Mouse (Mus musculus): ENCODE results near the gene Gm21870. TPM values are rescaled to one million over a fixed set of nuclear protein-coding genes. Genes with fewer than 3 reads are reported as not detected.
"Not testable (repeated sequence)": the region's sequence is repeated elsewhere in the genome, so short reads cannot be mapped to it uniquely, and the experiment has no call there.

Gene Gm21870
- not detected in 2 replicates for polyA plus RNA-seq (2011; ENCODE audit: insufficient read length, low read depth, missing spikeins)

- not testable (repeated sequence) for H3K4me1 ChIP-seq (ENCODE audit: control insufficient read depth, insufficient read depth, low read length); H3K27ac ChIP-seq (ENCODE audit: insufficient read depth, low read length); H3K4me3 ChIP-seq (ENCODE audit: insufficient read depth, low read length)
Observed at GRCm38 (mm10) chrX:33986716-33987115, at the start of gene Gm21870. Gene Gm21870 (minus strand): TSS chrX:33986816.

GRCm38 (mm10) chrX:33956440-33956839 is 30.2 kb downstream of the Gm21870 start, which contains the start of gene Btbd35f6:
Gene Btbd35f6 (minus strand): TSS chrX:33956540.
- not testable (repeated sequence) for H3K27ac ChIP-seq (ENCODE audit: insufficient read depth, low read length); H3K4me3 ChIP-seq (ENCODE audit: insufficient read depth, low read length); H3K4me1 ChIP-seq (ENCODE audit: control insufficient read depth, insufficient read depth, low read length)

Other genes with a start within 250 kb of the Gm21870 start
- not detected in 2 replicates for gene Btbd35f6, start 30.3 kb downstream of the Gm21870 start, polyA plus RNA-seq (2011; ENCODE audit: insufficient read length, low read depth, missing spikeins)
- gene Btbd35f9, start 174.7 kb upstream of the Gm21870 start, polyA plus RNA-seq (2011; ENCODE audit: insufficient read length, low read depth, missing spikeins), result not detected in 2 replicates